Mouse (Mus musculus) forebrain, embryonic 14.5 days (tissue): ENCODE data around the gene Dytn. TPM values are rescaled to one million over a fixed set of nuclear protein-coding genes. Genes with fewer than 3 reads are reported as not detected.

ENCODE experiments used
- ATAC-seq: fragments of 200-750 bp; cut with Nextera tagmentation; 2 replicates; pipeline ENCODE4 v1.8.0; 2017; ENCODE audit warnings: mild to moderate bottlenecking, moderate library complexity
- DNase-seq: peaks from one replicate; pipeline ENCODE4 v3.0.0-alpha.2; 2015; ENCODE audit warnings: low spot score
- H3K27ac ChIP-seq: fragments of 300-500 bp; sonication (generic); 2 replicates; pipeline ENCODE4 v1.5.1; 2014; ENCODE audit warnings: low read depth, mild to moderate bottlenecking, control low read depth, low read length, moderate library complexity
- H3K27me3 ChIP-seq: fragments of 300-500 bp; sonication (generic); replicated peaks from 2 replicates; pipeline ENCODE4 v1.6.1; 2014; ENCODE audit warnings: low read length, control low read depth, mixed read lengths; ENCODE audit not compliant: control insufficient read depth, insufficient read depth
- H3K36me3 ChIP-seq: fragments of 300-500 bp; sonication (generic); 2 replicates; pipeline ENCODE4 v1.6.1; 2014; ENCODE audit warnings: low read length, control low read depth; ENCODE audit not compliant: control insufficient read depth, insufficient read depth
- H3K4me1 ChIP-seq: fragments of 300-500 bp; sonication (generic); 2 replicates; pipeline ENCODE4 v1.6.1; 2014; ENCODE audit warnings: antibody characterized with exemption, low read length, control low read depth; ENCODE audit not compliant: control insufficient read depth, insufficient read depth
- H3K4me2 ChIP-seq: fragments of 300-500 bp; sonication (generic); 2 replicates; pipeline ENCODE4 v1.6.1; 2014; ENCODE audit warnings: mild to moderate bottlenecking, control low read depth, low read length
- H3K4me3 ChIP-seq: fragments of 300-500 bp; sonication (generic); 2 replicates; pipeline ENCODE4 v1.5.1; 2014; ENCODE audit warnings: low read depth, low read length, control low read depth
- H3K9ac ChIP-seq: fragments of 300-500 bp; sonication (generic); 2 replicates; pipeline ENCODE4 v1.6.1; 2014; ENCODE audit warnings: mild to moderate bottlenecking, low read length, control low read depth, moderate library complexity
- H3K9me3 ChIP-seq: fragments of 300-500 bp; sonication (generic); replicated peaks from 2 replicates; pipeline ENCODE4 v1.6.1; 2016; ENCODE audit warnings: low read length, control low read depth, mixed read lengths; ENCODE audit not compliant: control insufficient read depth
- WGBS: fragments of 180-500 bp; shearing (Covaris S2); extraction: QIAGEN DNeasy Blood & Tissue Kit; methylation state at CpG from one replicate; pipeline ENCODE4 v1.1.7; 2014; 5-methylcytosine and 5-hydroxymethylcytosine counted together
- polyA plus RNA-seq: library from polyadenylated mRNA; unstranded; fragments of >200 nt; fragmentation: Nextera tagmentation; extraction: Ambion mirVana; gene quantifications from 2 replicates; pipeline ENCODE4 v1.2.1, GENCODE M21; 2014

Dytn gene
- polyA plus RNA-seq, 1 experiment from 2014 or later: not detected

- Histone ChIP-seq H3K4me1 (no peaks in the 10 kb centered on the region), H3K4me2 (peak overlapping the region; percentile 14; the same call in 1 of the 2 replicates), H3K9me3 (no peaks in the 10 kb centered on the region), H3K9ac (no peak overlapping the region), H3K36me3 (no peaks in the 10 kb centered on the region), H3K4me3 (no peak overlapping the region; the same call in 1 of the 2 replicates), H3K27ac (no peak overlapping the region), H3K27me3 (no peaks in the 10 kb centered on the region)
- ATAC-seq (no peak), DNase-seq (peak; percentile 25)
- WGBS: 2% methylated on average over 11 of the region's 11 CpGs
These were observed 72.1 kb downstream of the Dytn start for GRCm38 (mm10) chr1:63614594-63614993.

GRCm38 (mm10) chr1:63609613-63610012 lies 77.1 kb downstream of the Dytn start:
- no peaks in the 10 kb centered on the region for H3K36me3 ChIP-seq
- no peaks in the 10 kb centered on the region for H3K9me3 ChIP-seq
- 89% methylated on average over 4 of the region's 4 CpGs for WGBS
- H3K27ac ChIP-seq: no peak overlapping the region
- no peaks in the 10 kb centered on the region for H3K27me3 ChIP-seq
- H3K9ac ChIP-seq: no peak overlapping the region
- H3K4me3 ChIP-seq: no peak overlapping the region
- H3K4me2 ChIP-seq: no peak overlapping the region
- ATAC-seq: no peak
- DNase-seq: no peak
- no peaks in the 10 kb centered on the region for H3K4me1 ChIP-seq

GRCm38 (mm10) chr1:63603870-63604500 lies 82.7 kb downstream of the Dytn start:
- ATAC-seq (no peak), DNase-seq (no peak)
- no peaks in the 10 kb centered on the region for H3K9me3 ChIP-seq
- H3K4me1 ChIP-seq: no peaks in the 10 kb centered on the region
- H3K27ac ChIP-seq: no peak overlapping the region
- no peaks in the 10 kb centered on the region for H3K27me3 ChIP-seq
- WGBS: 57% methylated on average over 3 of the region's 3 CpGs
- H3K4me2 ChIP-seq: no peak overlapping the region
- no peak overlapping the region for H3K4me3 ChIP-seq
- H3K36me3 ChIP-seq: no peaks in the 10 kb centered on the region
- no peak overlapping the region for H3K9ac ChIP-seq

- Histone ChIP-seq H3K4me3 (no peak overlapping the region), H3K27me3 (no peaks in the 10 kb centered on the region), H3K4me1 (no peaks in the 10 kb centered on the region), H3K36me3 (no peaks in the 10 kb centered on the region), H3K9me3 (no peaks in the 10 kb centered on the region), H3K4me2 (no peak overlapping the region), H3K9ac (no peak overlapping the region), H3K27ac (no peak overlapping the region; the same call in 1 of the 2 replicates)
- no peak for DNase-seq
- WGBS: 73% methylated on average over 7 of the region's 7 CpGs
- no peak for ATAC-seq
These were observed 99.9 kb downstream of the Dytn start for GRCm38 (mm10) chr1:63586869-63587268.

DNA sequence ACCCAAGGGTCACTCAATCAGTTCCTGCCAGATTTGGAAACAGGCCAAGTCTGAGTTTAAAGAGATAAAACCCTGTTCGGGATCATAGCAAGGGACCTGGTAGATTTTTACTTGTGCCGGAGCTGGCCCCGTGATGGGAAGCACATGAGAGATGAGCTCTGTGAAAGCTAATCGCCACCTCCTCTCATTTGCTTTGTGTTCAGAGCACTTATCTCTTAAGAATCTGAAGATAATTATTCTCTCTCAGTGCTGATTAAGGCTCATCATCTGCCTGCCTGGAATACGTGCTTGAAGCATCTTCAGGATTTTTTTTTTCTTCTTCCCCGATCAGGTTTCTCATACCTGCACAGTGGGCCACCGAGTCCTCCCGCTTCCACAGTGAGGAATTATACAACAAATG lies 107.6 kb downstream of the Dytn start:
- peaks cover 2% of the 10 kb centered on the region; the same call in 1 of the 2 replicates for H3K4me1 ChIP-seq
- DNase-seq (peak; percentile 55), ATAC-seq (no peak)
- H3K27me3 ChIP-seq: no peaks in the 10 kb centered on the region
- 73% methylated on average over 8 of the region's 8 CpGs for WGBS
- H3K9me3 ChIP-seq: no peaks in the 10 kb centered on the region
- H3K27ac ChIP-seq: no peak overlapping the region
- no peak overlapping the region for H3K4me3 ChIP-seq
- no peak overlapping the region for H3K4me2 ChIP-seq
- no peak overlapping the region for H3K9ac ChIP-seq
- H3K36me3 ChIP-seq: no peaks in the 10 kb centered on the region

DNA sequence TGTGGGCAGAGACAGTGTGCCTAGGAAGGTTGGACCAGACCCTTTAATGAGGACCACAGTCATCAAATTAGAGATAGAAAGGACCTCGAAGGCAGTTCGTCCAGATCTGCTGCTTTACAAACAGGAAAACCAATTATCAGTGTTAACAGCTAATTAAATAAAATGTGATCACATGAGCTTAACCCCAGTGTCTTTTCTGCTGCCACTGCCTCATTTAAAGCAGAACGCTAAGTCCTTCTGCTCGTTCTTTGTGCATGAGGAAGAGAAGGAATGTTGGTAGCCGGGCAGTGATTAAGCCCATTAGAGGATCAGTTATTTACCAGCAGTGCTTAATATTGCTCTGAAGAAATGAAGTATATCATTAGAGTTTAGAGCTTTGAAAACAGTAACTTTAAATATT lies 109.9 kb downstream of the Dytn start:
- ATAC-seq: 0 out of 2 replicates have a peak, but pooled peaks have one; percentile 27

GRCm38 (mm10) chr1:63573864-63574611 lies 112.7 kb downstream of the Dytn start:
- no peak overlapping the region for H3K9ac ChIP-seq
- H3K27me3 ChIP-seq: no peaks in the 10 kb centered on the region
- no peak overlapping the region for H3K4me2 ChIP-seq
- H3K27ac ChIP-seq: peak overlapping the region; percentile 28; the same call in 1 of the 2 replicates
- H3K36me3 ChIP-seq: no peaks in the 10 kb centered on the region
- no peaks in the 10 kb centered on the region for H3K9me3 ChIP-seq
- H3K4me3 ChIP-seq: no peak overlapping the region
- 48% methylated on average over 12 of the region's 12 CpGs for WGBS
- DNase-seq (peak; percentile 25), ATAC-seq (peak; percentile 24; the same call in 1 of the 2 replicates)
- peaks cover 21% of the 10 kb centered on the region for H3K4me1 ChIP-seq

More for the DNA sequence above, 109.9 kb downstream of the Dytn start:
- H3K9me3 ChIP-seq: no peaks in the 10 kb centered on the region
- no peak overlapping the region for H3K4me2 ChIP-seq
- H3K4me3 ChIP-seq: no peak overlapping the region
- H3K36me3 ChIP-seq: no peaks in the 10 kb centered on the region
- H3K27me3 ChIP-seq: no peaks in the 10 kb centered on the region
- H3K4me1 ChIP-seq: peaks cover 21% of the 10 kb centered on the region
- 6% methylated on average over 5 of the region's 5 CpGs for WGBS
- peak; percentile 56 for DNase-seq
- no peak overlapping the region for H3K9ac ChIP-seq
- H3K27ac ChIP-seq: no peak overlapping the region

GRCm38 (mm10) chr1:63573432-63573831 lies 113.3 kb downstream of the Dytn start:
- ATAC-seq (peak; percentile 73), DNase-seq (peak; percentile 83)
- no peaks in the 10 kb centered on the region for H3K9me3 ChIP-seq
- 9% methylated on average over 6 of the region's 6 CpGs for WGBS
- peaks cover 21% of the 10 kb centered on the region for H3K4me1 ChIP-seq
- no peaks in the 10 kb centered on the region for H3K27me3 ChIP-seq
- H3K27ac ChIP-seq: peak overlapping the region; percentile 44; the same call in 1 of the 2 replicates
- H3K4me2 ChIP-seq: peak overlapping the region; percentile 20; the same call in 1 of the 2 replicates
- H3K9ac ChIP-seq: no peak overlapping the region
- no peaks in the 10 kb centered on the region for H3K36me3 ChIP-seq
- H3K4me3 ChIP-seq: no peak overlapping the region
